Mouse (Mus musculus): ENCODE measurements around the gene Hacd2.

DNA sequence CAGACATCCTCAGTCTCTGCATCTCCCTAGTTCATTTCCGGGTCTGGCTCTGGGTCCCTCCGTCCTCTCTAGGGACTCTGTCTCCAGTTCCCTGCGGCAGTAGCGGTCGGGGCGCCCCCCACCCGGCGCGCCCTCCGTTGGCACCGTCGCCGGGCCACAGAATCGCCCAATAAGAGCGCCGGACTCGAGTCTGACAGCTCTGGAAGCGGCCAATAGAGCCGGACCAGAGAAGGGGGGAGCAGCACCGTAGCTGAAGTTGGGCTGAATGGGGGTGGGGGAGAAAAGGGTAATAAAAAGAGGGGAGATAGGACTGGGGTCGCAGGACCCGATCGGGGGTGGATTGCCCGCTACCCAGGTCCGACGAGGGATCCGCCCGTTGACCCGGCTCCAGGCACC, 132.0 kb downstream of the Hacd2 start:
- TF ChIP-seq POLR2A (IDR thresholded peaks at IDR 0.05; ENCODE audit: low read depth, low read length) (no peak), SIN3A (IDR thresholded peaks at IDR 0.05; ENCODE audit: low read length) (no peak), CTCF (conservative IDR thresholded peaks at IDR 0.05 in 1 of 2, IDR thresholded peaks at IDR 0.05 in 1 of 2; ENCODE audit: low read depth in 2 of 2, low read length in 2 of 2) (no peak), MAX (IDR thresholded peaks at IDR 0.05; ENCODE audit: low read length) (no peak), MYC (IDR thresholded peaks at IDR 0.05; ENCODE audit: low read depth, low read length) (no peak), IRF4 (IDR thresholded peaks at IDR 0.05; ENCODE audit: low read depth, low read length) (no peak), ETS1 (conservative IDR thresholded peaks at IDR 0.05; ENCODE audit: low read depth, low read length) (no peak), SMC3 (IDR thresholded peaks at IDR 0.05; ENCODE audit: low read depth, low read length) (no peak)

Data from CH12.LX (cell line).